Mouse (Mus musculus): ENCODE data around the gene Tmem200a.
"Not testable (repeated sequence)": the region's sequence is repeated elsewhere in the genome, so short reads cannot be mapped to it uniquely, and the experiment has no call there.

The Tmem200a gene

GRCm38 (mm10) chr10:25982617-25983016 is 96.2 kb downstream of the Tmem200a start:
- DNase-seq (ENCODE audit: low spot score): no peak

- no peak for DNase-seq (ENCODE audit: low spot score)
Observed at GRCm38 (mm10) chr10:25962863-25963262, 116.0 kb downstream of the Tmem200a start.

- no peak for DNase-seq (ENCODE audit: low spot score)
Observed at GRCm38 (mm10) chr10:25961066-25961465, 117.8 kb downstream of the Tmem200a start.

GRCm38 (mm10) chr10:25958762-25959753 is 119.8 kb downstream of the Tmem200a start:
- no peak for DNase-seq (ENCODE audit: low spot score)

GRCm38 (mm10) chr10:25954641-25955228 is 124.1 kb downstream of the Tmem200a start:
- DNase-seq (ENCODE audit: low spot score): no peak

GRCm38 (mm10) chr10:25952838-25953237 is 126.0 kb downstream of the Tmem200a start:
- DNase-seq (ENCODE audit: low spot score): no peak

- DNase-seq (ENCODE audit: low spot score): no peak
Observed at GRCm38 (mm10) chr10:25952150-25952549, 126.7 kb downstream of the Tmem200a start.

- no peak for DNase-seq (ENCODE audit: low spot score)
Observed at GRCm38 (mm10) chr10:25945866-25946265, 133.0 kb downstream of the Tmem200a start.

- no peak for DNase-seq (ENCODE audit: low spot score)
Observed at GRCm38 (mm10) chr10:25944641-25945040, 134.2 kb downstream of the Tmem200a start.

- no peak for DNase-seq (ENCODE audit: low spot score)
Observed at GRCm38 (mm10) chr10:25931796-25932195, 147.1 kb downstream of the Tmem200a start.

- DNase-seq (ENCODE audit: low spot score): no peak
Observed at GRCm38 (mm10) chr10:25929401-25930150, 149.3 kb downstream of the Tmem200a start.

GRCm38 (mm10) chr10:25928861-25929368 is 149.9 kb downstream of the Tmem200a start:
- DNase-seq (ENCODE audit: low spot score): no peak

GRCm38 (mm10) chr10:25928448-25928786 is 150.4 kb downstream of the Tmem200a start:
- DNase-seq (ENCODE audit: low spot score): no peak

- DNase-seq (ENCODE audit: low spot score): no peak
Observed at GRCm38 (mm10) chr10:25927553-25928447, 151.1 kb downstream of the Tmem200a start.

- DNase-seq (ENCODE audit: low spot score): no peak
Observed at GRCm38 (mm10) chr10:25920640-25921278, 158.1 kb downstream of the Tmem200a start.

- DNase-seq (ENCODE audit: low spot score): no peak
Observed at GRCm38 (mm10) chr10:25918103-25918502, 160.7 kb downstream of the Tmem200a start.

GRCm38 (mm10) chr10:25910270-25910669 is 168.6 kb downstream of the Tmem200a start:
- no peak for DNase-seq (ENCODE audit: low spot score)

- DNase-seq (ENCODE audit: low spot score): no peak
Observed at GRCm38 (mm10) chr10:25908027-25909012, 170.5 kb downstream of the Tmem200a start.

GRCm38 (mm10) chr10:25894126-25894525 is 184.7 kb downstream of the Tmem200a start:
- not testable (repeated sequence) for DNase-seq (ENCODE audit: low spot score)

GRCm38 (mm10) chr10:25887225-25887624 is 191.6 kb downstream of the Tmem200a start:
- no peak for DNase-seq (ENCODE audit: low spot score)
